Mouse (Mus musculus) cerebellum, postnatal 4 days (tissue): ENCODE measurements at regions not wholly inside any gene's neighbourhood (a gene's known extent, or its start where the extent isn't known, plus 50 kb on each side); places are given as distances from the start of the nearest gene placed in this dataset.
"Not testable (repeated sequence)": the region's sequence is repeated elsewhere in the genome, so short reads cannot be mapped to it uniquely, and the experiment has no call there.

Source experiments
- DNase-seq, 2 experiments: peaks; one replicate each; pipeline ENCODE4 v3.0.0; 2022; ENCODE audit warnings: low spot score in 2 of 2, mixed read lengths in 1 of 2

DNA sequence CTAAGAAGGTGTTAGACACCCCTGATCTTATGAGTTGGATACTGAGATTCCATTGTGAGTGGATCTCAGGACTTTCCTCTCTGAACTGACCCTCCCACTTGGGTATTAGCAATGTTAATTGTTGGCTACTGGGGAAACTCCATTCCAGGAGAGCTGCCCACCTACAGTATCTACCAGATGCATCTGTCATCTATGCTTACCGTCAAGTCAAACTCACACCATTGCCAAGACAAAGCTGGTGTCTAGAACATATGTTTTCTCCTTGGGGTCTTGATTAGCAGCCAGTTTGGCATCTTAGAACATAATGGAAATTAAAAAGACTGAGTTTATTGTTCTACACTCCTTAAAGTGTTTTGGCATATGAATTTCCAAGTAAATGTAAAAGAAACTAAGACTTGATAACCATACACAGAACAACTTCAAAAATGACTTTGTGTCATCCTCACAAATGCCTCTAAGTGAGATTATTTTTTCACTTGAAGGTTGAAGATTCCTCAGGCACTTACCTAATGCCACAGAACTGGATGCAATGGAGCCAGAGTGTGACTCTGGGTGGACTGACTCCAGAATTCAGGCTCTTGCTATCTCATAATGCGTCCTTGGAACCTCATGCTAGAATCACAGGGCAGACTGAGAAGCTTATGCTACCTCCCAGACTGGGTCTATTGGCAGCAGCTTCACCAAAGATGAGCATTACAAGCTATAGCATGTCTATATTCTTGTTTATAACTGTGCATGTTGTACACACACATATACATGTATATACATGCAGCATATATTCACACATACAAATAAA, 107.5 kb upstream of the Rnf152 start:
- DNase-seq = peak in 1 of 2 experiments; percentile 35

DNA sequence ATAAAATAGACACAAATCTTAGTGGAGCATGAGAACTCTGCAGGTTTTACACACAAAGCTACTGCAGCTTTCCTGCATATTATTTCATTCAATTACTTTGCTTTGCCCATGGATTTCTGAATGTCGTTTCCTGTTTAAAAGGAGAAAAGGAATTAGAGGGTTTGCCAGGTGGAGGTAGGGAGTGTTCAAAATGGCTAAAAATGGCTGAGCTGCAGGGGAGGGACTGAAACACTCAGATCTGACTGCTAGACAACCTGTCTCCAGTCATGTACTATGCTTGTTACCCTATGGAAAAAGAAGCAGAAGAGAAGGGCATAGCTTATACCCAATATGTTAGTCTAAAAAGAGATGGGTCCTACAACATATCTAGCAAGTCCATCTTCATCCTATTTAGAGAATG, 106.2 kb upstream of the Rnf152 start:
- DNase-seq = no peak

DNA sequence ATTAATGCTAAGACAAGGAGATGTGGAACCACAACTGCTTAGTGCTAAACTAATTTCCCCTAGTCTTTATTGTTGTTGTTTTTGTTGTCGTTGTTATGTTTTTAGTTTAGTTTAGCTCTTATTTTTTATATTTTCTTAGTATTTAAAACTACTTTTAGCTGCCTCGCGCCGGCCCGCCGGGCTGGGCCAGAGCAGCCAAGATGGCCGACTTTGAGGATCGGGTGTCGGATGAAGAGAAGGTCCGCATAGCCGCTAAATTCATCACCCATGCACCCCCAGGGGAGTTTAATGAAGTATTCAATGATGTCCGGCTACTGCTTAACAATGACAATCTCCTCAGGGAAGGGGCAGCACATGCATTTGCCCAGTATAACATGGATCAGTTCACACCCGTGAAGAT, 99.3 kb upstream of the Rnf152 start:
- DNase-seq = not testable (repeated sequence)

DNA sequence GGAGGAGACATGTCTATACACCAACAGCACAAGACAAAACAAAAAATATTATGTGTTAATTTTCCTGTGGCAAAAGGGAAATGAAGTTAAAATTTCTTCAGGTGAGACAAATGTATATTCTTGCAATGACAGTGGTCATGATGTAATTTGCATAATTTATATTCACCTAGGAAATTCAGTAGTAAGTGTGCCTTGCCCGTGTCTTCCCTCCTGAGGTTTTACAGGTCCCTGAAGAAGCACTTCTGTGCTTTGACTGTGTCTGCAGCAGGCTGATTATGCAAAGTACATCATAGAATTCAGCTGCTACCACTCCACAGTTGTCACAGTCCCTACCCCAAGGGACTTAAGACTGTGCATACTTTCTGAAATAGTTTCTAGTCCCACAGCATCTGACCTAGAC, 98.2 kb upstream of the Rnf152 start:
- no peak for DNase-seq

DNA sequence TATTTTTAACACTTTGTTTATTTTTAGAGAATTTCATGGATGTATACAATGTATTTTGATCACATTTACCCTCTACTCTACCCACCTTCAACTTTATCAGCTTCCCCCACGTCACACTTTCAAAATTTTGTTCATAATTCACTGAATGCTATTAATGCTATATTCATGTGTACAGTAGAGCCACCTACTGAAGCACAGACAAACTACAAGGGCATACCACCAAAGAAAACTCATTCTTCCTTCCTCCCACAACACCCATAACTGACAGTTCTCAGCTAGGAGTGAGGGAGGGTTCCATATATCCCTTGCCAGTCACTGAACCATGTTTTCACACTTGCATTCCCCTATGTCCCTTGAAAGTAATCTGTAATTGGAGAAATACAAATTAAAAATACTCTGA, 89.7 kb upstream of the Rnf152 start:
- no peak for DNase-seq

DNA sequence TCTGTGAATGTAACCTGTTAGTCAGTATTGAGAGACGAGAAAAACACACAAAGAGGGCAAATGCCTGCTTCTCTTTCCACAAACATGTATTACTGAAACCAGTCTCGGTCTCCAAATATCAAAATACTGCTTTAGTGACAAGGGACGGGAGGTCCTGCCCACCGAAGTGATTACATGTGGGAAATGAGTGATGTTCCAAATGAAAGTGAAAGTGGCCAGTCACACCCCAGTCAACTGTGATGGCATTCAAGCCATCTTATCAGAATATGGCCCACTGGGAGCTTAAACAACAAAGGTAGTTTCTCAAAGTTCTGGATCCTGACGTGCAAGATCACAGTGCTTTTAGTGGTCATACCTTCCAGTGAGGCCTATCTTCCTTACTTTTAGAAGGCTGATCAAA, 87.0 kb upstream of the Rnf152 start:
- no peak for DNase-seq

DNA sequence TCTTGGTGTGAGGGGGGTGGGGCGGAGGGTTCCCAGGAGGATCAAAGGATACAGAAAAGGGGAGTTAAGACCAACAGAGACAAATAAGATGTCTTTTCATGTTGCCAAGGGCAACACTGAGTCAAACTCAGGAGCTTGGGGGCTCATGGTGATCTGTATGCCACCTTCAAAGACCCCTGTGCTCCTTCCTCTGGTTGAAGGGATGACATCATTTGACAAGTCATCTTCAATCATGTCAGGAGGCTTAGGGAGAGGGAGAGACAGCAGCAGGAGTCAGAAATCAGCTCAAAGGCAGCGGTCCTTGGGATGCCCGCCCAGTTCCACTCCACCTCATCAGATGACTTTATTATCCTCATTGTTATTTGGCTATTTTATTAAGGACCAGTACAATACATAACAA, 83.8 kb upstream of the Rnf152 start:
- no peak for DNase-seq

DNA sequence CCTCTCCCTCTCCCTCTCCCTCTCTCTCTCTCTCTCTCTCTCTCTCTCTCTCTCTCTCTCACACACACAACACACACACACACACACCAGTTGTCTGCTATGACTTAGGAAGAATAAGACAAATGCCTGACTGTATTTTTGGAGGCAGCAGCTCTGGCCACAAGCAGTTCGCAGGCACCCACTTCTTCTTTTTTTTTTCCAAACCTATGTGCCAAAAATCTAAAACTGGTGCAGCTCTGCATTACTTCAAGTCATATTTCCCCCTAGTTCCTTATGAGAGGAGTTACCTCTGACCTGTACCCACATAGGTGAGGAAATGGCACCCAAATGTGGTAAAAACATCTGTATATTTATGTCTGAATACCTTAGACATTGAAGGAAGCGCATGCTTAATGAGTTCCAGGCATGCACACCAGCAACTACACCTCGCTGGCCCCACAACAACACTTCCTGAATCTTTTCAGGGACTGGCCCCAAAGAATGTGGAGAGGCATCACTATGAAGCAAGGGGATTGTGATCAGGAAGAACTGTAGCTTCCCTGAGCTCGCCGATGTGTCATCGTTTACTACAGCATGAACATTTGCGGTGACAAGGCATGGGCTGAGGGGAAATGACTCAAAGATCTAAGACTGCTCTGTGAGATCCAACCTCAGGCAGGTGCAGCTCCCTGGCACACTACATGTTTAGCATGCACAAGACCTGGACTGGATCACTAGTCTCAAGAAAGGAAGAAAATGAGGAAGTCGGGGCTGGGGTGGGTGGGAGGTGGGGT, 78.3 kb upstream of the Rnf152 start:
- no peak for DNase-seq

DNA sequence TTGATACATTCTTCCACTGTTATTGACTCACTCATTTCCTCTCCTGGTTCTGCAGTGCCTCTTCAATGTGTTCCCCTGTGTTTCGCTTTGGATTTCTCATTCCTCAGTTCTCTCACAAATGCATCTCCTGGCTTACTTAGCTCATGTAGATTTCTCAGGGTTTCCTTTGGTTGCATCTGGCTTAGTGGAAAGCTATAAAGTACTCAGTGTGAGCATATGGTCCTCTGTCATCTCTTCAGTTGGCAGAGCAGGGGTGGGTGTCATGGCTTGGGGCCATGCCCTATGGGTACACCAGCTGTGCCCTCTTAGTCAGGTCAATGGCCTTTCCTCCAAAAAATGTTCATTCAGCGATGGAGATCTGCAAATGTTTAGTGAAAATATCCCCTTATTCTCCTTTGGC, 77.4 kb upstream of the Rnf152 start:
- DNase-seq = peak in 1 of 2 experiments; percentile 6

DNA sequence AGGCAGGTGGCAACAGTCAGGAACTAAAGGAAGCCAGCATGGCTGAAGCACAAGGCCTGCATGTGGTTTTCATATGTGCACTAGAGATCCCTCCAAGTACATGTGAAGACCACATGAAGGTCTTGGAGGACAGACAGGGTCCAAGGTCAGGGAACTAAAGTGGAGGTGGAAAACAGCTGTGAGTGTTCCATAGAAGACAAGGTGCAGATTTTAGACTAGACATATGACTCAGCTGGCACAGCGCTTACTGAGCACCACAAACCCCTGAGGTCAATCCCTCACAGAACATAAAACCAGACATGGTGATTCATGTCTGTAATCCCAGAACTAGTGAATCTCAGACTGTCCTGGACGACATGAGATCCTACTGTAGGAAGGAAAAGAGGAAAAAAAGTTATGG, 75.3 kb upstream of the Rnf152 start:
- no peak for DNase-seq

DNA sequence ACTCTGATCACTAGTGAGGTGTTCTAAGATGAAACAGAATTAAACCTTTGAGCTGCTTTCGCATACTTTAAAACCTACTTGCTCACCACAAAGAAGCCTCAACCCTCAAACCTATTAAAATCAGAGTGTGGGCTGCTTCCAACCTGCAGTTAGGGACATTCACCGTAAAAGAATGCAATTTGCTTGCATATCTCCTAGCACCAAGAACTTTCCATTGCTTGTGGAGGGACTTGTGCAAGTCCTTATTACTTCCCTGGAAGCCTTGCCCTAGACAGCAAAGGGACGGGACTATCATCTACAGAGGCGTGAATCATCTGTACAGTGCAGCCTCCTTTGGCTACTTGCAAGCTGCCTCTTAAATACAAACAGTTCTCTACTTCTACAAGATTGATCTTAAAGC, 74.2 kb upstream of the Rnf152 start:
- DNase-seq = no peak

DNA sequence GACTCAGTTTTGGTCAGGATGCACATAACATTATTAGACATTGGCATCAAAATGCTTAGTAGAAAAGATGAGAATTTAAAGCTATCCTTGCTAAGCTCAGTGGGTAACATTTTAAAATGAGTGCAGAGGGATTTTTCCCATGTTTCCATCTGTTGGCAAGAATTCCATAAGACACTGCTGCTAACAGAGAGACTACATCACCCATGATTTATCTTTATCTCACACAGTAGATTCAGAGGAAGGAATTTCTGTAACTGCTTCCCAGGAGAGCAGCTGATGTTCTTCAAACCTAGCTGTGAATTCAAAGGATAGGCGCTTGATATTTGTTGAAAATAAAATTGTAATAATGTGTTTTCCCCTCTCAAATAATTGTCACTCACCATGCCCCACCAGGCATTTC, 71.7 kb upstream of the Rnf152 start:
- no peak for DNase-seq

DNA sequence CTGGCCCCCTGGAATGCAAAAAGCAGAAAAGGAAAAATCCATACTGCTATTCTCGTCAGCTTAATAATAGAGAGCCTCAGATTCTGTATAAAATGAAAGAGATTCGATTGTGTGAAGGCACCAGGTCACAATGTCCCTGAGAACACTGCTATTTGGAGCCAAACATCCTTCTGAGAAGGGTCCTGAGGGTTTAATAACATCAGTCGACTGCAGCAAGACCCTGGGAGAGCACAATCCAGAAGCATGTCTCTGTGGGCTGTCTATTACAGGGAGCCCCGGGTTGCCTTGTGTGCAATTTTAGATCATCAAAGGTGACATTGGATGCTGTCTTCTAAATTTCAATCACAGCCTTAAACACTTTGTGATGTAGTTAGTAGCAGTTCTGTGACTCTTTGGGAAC, 69.6 kb upstream of the Rnf152 start:
- DNase-seq = no peak

DNA sequence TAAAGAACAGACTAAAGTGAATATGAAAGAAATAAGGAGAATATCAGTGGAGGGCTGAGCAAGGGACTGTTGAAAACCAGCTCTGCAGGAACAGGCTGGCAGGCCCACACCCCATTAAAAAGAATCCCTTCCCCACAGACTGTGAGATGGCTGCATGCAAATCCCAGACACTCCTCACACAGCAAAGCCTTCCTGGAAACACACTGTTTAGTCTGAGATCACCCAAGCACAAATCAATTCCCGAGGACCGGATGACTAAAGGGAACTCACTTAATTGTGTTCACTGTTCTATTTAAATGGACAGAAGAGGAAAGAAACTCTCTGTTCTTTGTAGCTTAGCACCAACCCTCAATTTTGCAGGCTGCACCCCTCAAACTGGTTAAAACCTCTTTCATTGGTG, 66.9 kb upstream of the Rnf152 start:
- no peak for DNase-seq

DNA sequence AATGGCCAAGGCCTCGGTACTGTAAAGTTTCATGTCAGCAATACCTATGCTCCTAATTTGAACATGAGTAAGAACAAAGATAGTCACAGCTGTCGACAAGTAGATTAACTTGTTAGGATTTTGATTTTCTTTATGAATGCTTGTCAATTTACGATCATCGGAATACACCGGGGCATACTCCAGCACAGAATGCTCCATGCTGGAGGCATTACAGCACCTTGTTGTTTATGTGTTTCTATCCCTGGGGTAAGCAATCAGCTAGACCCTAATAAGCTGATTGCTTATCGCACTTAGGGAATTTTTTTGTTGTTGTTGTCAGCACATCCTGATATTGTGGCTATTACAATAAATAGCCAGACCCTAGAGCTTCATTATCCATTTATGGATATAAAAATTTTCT, 66.4 kb upstream of the Rnf152 start:
- DNase-seq = no peak

DNA sequence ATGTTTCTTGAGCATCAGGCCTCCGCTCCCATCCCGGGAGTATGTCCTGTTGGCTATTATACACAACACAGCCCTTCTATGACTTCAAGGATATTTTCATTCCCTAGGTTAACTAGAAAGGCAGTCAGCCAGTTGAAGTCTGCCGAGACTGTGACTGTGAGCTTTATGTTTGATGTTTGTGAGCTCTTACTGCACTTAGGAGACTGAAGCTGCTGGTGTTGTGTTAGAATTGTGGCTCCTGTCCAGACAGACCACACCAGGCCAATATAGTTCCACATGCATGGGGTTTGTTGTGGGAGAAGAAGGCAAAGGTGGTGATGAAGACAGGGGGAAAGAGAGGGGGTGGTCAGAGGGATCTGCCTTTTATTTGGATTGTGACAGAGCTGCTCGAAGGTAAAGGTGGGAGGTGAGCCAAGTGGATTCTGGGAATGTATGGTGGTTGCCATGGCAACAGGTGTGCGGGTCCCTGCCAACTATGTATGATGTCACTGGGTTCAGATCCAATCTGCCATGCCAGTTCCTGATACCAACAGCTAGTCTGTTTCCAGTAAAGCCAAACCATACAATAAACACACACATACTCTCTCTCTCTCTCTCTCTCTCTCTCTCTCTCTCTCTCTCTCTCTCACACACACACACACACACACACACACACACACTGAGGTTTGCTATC, 64.0 kb upstream of the Rnf152 start:
- peak in 1 of 2 experiments; percentile 4 for DNase-seq
